Comparison of ENCODE assay signal across 10 mouse cellular contexts in the genomic region with DNA sequence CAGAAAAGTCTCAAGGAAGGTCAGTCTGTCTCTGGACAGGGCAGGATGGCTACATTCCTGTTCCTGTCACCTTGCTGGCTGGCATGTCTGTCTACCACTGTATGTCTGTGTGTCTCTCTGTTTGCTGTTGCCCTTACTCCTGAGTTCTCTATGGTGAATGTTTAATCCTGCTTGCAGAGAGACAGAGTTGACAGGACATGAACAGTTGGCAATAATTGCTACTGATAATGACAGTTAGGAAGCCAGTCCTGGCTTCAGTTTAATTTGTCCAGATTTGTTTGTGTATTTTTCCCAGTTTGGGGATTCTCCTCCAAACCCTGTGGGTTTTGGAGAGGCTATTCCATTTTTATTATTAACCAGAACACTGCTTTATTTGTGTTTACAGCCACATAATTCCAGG.
A peak's percentile ranks its signal among the peaks of the same experiment; 100 is the strongest.
DNase-seq lines count a peak whose midpoint lies in the region; ATAC-seq and TF ChIP-seq lines count a peak whose summit lies in the region.
"Had no signal": no experiment of that assay in that cellular context is flagged by ENCODE, and none has a peak within 500 bp of the region (broad histone marks: within the 10 kb centered on the region; RNA-seq: fewer than 3 reads in every experiment).

No protein-coding gene starts in this region.

- no peak for TF ChIP-seq CTCF in kidney, postnatal 0 days (IDR thresholded peaks at IDR 0.05; ENCODE audit: low read depth)

- no peak for ATAC-seq in kidney, postnatal 0 days (replicated peaks; ENCODE audit: low FRiP score, low read depth)
- no peak for ATAC-seq in embryonic facial prominence, embryonic 14.5 days (ENCODE audit: low read depth)
- ATAC-seq in hindbrain, embryonic 13.5 days (ENCODE audit: low FRiP score): no peak
- ATAC-seq in midbrain, embryonic 16.5 days: no peak

- no peak overlapping the region for H3K9ac ChIP-seq in kidney, postnatal 0 days (ENCODE audit: low read depth, low read length)
- H3K9ac ChIP-seq in embryonic facial prominence, embryonic 14.5 days (ENCODE audit: low read depth, low read length): no peak overlapping the region
- H3K9ac ChIP-seq in hindbrain, embryonic 13.5 days: peak overlapping the region; percentile 65
- H3K9ac ChIP-seq in midbrain, embryonic 16.5 days (ENCODE audit: low read depth, low read length): peak overlapping the region; percentile 59
- H3K9ac ChIP-seq: liver, embryonic 13.5 days had no signal

- peak overlapping the region; percentile 38 for H3K27ac ChIP-seq in kidney, postnatal 0 days
- no peak overlapping the region for H3K27ac ChIP-seq in embryonic facial prominence, embryonic 14.5 days (replicated peaks; ENCODE audit: low read depth, low read length)
- peak overlapping the region; percentile 86 for H3K27ac ChIP-seq in hindbrain, embryonic 13.5 days
- H3K27ac ChIP-seq in midbrain, embryonic 16.5 days (ENCODE audit: low read length): peak overlapping the region; percentile 48
- H3K27ac ChIP-seq: liver, embryonic 13.5 days had no signal

- H3K9me3 ChIP-seq in kidney, postnatal 0 days (replicated peaks; ENCODE audit: low read length): no peaks in the 10 kb centered on the region
- no peaks in the 10 kb centered on the region for H3K9me3 ChIP-seq in embryonic facial prominence, embryonic 14.5 days (ENCODE audit: control insufficient read depth, low read length)
- H3K9me3 ChIP-seq in hindbrain, embryonic 13.5 days: no peaks in the 10 kb centered on the region
- no peaks in the 10 kb centered on the region for H3K9me3 ChIP-seq in midbrain, embryonic 16.5 days (replicated peaks; ENCODE audit: control insufficient read depth, low read length, poor library complexity, severe bottlenecking)
- H3K9me3 ChIP-seq: liver, embryonic 13.5 days had no signal

- H3K4me2 ChIP-seq in kidney, postnatal 0 days (ENCODE audit: low read length): peak overlapping the region; percentile 43
- H3K4me2 ChIP-seq in embryonic facial prominence, embryonic 14.5 days (ENCODE audit: low read depth, low read length): peak overlapping the region; percentile 42; the same call in 1 of the 2 replicates
- peak overlapping the region; percentile 58 for H3K4me2 ChIP-seq in hindbrain, embryonic 13.5 days
- H3K4me2 ChIP-seq in midbrain, embryonic 16.5 days (ENCODE audit: low read length): peak overlapping the region; percentile 56

- H3K4me3 ChIP-seq in kidney, postnatal 0 days (replicated peaks; ENCODE audit: low read depth, low read length): no peak overlapping the region
- H3K4me3 ChIP-seq in embryonic facial prominence, embryonic 14.5 days (ENCODE audit: low read depth, low read length): no peak overlapping the region
- peak overlapping the region; percentile 33 for H3K4me3 ChIP-seq in hindbrain, embryonic 13.5 days
- H3K4me3 ChIP-seq in midbrain, embryonic 16.5 days (ENCODE audit: low read depth, low read length): peak overlapping the region; percentile 30
- H3K4me3 ChIP-seq: liver, embryonic 13.5 days had no signal

- DNase-seq in kidney, postnatal 0 days (ENCODE audit: low spot score): no peak
- DNase-seq in kidney, postnatal 10 days: no peak
- no peak for DNase-seq in embryonic facial prominence, embryonic 14.5 days (ENCODE audit: low spot score)
- no peak for DNase-seq in retina, embryonic 14.5 days (ENCODE audit: low spot score)
- DNase-seq in thymus, postnatal 4 days: no peak
- DNase-seq in spleen, postnatal 14 days (ENCODE audit: low spot score in 2 of 2): no peak
- DNase-seq: liver, embryonic 13.5 days; thymus, postnatal 14 days had no signal

- H3K4me1 ChIP-seq in kidney, postnatal 0 days (replicated peaks; ENCODE audit: insufficient read depth, low read length): peaks cover 6% of the 10 kb centered on the region; the same call in 1 of the 2 replicates
- peaks cover 24% of the 10 kb centered on the region for H3K4me1 ChIP-seq in embryonic facial prominence, embryonic 14.5 days (ENCODE audit: control insufficient read depth, insufficient read depth, low read length)
- peaks cover 37% of the 10 kb centered on the region for H3K4me1 ChIP-seq in hindbrain, embryonic 13.5 days (replicated peaks)
- peaks cover 23% of the 10 kb centered on the region for H3K4me1 ChIP-seq in midbrain, embryonic 16.5 days (ENCODE audit: control insufficient read depth, insufficient read depth, low read length)

- no peaks in the 10 kb centered on the region for H3K36me3 ChIP-seq in kidney, postnatal 0 days (ENCODE audit: insufficient read depth, low read length)
- H3K36me3 ChIP-seq in embryonic facial prominence, embryonic 14.5 days (ENCODE audit: control insufficient read depth, insufficient read depth, low read length): no peaks in the 10 kb centered on the region
- no peaks in the 10 kb centered on the region for H3K36me3 ChIP-seq in hindbrain, embryonic 13.5 days
- H3K36me3 ChIP-seq in midbrain, embryonic 16.5 days (ENCODE audit: control insufficient read depth, insufficient read depth, low read length): no peaks in the 10 kb centered on the region
- H3K36me3 ChIP-seq: liver, embryonic 13.5 days had no signal

- H3K27me3 ChIP-seq in kidney, postnatal 0 days (ENCODE audit: insufficient read depth, low read length): no peaks in the 10 kb centered on the region
- no peaks in the 10 kb centered on the region for H3K27me3 ChIP-seq in embryonic facial prominence, embryonic 14.5 days (replicated peaks; ENCODE audit: control insufficient read depth, insufficient read depth, low read length)
- H3K27me3 ChIP-seq in hindbrain, embryonic 13.5 days: no peaks in the 10 kb centered on the region
- H3K27me3 ChIP-seq in midbrain, embryonic 16.5 days (ENCODE audit: control insufficient read depth, insufficient read depth, low read depth, low read length): no peaks in the 10 kb centered on the region
- H3K27me3 ChIP-seq: liver, embryonic 13.5 days had no signal

Comparison
In these comparisons a context has a peak if more than half of its experiments do, and no peak if none do; other contexts are left out.
1. H3K4me3 ChIP-seq: peak in hindbrain, embryonic 13.5 days (single experiment) and midbrain, embryonic 16.5 days (single experiment); none in kidney, postnatal 0 days (single experiment) and embryonic facial prominence, embryonic 14.5 days (single experiment).
2. H3K9ac ChIP-seq: peak in hindbrain, embryonic 13.5 days (single experiment) and midbrain, embryonic 16.5 days (single experiment); none in kidney, postnatal 0 days (single experiment) and embryonic facial prominence, embryonic 14.5 days (single experiment).
3. Peak in every context shown above with its lines, with median percentiles within 50 percentile points of each other: H3K4me2 ChIP-seq.